Mouse (Mus musculus): ENCODE data around the gene Nuak2. TPM values are rescaled to one million over a fixed set of nuclear protein-coding genes. Genes with fewer than 3 reads are reported as not detected.

Nuak2 gene
- polyA plus RNA-seq, 2 experiments: 1.2 to 2.0 TPM

DNA sequence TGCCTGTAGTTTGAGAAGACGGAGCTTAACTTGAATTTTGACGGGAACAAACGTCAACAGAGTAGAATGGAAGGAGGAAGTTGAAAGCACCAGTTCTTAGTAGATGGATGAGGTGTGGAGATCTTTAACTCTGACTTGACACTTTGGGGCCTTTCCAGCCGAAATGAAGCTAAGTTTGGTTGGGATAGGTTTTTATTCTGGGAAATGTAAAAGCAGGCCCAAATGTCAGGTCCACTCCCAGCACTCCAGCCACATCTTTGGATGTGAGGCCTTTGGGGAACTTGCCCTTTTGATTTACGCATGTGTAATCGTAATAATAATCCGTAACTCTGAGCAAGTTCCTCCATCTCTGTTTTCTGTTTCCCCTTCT lies 684 bp downstream of the Nuak2 start:
- Histone ChIP-seq H3K27me3 (ENCODE audit: control insufficient read depth, insufficient read depth, low read length) (peaks cover 33% of the 10 kb centered on the region), H3K9me3 (ENCODE audit: control insufficient read depth, low read length) (no peaks in the 10 kb centered on the region), H3K36me3 (replicated peaks; ENCODE audit: control insufficient read depth, insufficient read depth, low read depth) (no peaks in the 10 kb centered on the region), H3K4me1 (replicated peaks; ENCODE audit: control insufficient read depth in 2 of 2, insufficient read depth in 2 of 2, low read length in 1 of 2) (peaks cover 0 to 22% of the 10 kb centered on the region in 2 experiments; a peak in 2 of 4 replicates), H3K9ac (replicated peaks) (no peak overlapping the region), H3K4me3 (ENCODE audit: insufficient read depth in 1 of 2, low read depth in 2 of 2, low read length in 2 of 2) (peak overlapping the region; percentile 43 to 55), H3K4me2 (ENCODE audit: low read depth) (peak overlapping the region; percentile 70), H3K27ac (no peak overlapping the region)
- no peak for DNase-seq (ENCODE audit: low read depth in 3 of 3, low spot score in 3 of 3)
- no peak for ATAC-seq (ENCODE audit: insufficient read depth)
- TF ChIP-seq CTCF (IDR thresholded peaks at IDR 0.05; ENCODE audit: low read depth) (no peak), EP300 (IDR thresholded peaks at IDR 0.05; ENCODE audit: low read depth) (no peak)
- 26% methylated on average over 7 of the region's 7 CpGs for WGBS (ENCODE audit: insufficient replicate concordance)

DNA sequence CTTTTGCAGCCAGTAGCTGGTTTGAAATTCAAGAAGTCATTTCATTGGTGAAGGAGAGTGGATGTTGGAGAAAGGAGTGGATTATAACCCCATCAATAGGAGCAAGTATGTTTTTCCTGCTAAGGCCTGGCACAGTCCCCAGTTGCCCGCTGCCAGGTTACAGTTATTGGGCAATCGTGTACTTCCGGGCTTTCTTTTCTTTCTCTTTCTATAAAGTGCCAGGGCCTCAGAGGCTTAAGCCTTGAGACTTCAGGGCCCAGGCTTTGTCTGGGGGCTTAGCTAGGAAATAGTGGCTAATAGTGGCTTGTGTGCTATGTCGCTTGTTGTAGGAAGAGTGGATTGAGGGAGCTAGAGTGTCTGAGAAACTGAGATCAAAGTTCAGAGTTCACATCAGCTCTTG lies 1.5 kb downstream of the Nuak2 start:
- TF ChIP-seq EP300 (IDR thresholded peaks at IDR 0.05; ENCODE audit: low read depth) (no peak), CTCF (IDR thresholded peaks at IDR 0.05; ENCODE audit: low read depth) (no peak)
- H3K36me3 ChIP-seq (replicated peaks; ENCODE audit: control insufficient read depth, insufficient read depth, low read depth): no peaks in the 10 kb centered on the region
- peak overlapping the region in 1 of 2 experiments; percentile 55; a peak in 1 of 4 replicates for H3K4me3 ChIP-seq (ENCODE audit: insufficient read depth in 1 of 2, low read depth in 2 of 2, low read length in 2 of 2)
- DNase-seq (ENCODE audit: low read depth in 3 of 3, low spot score in 3 of 3) (no peak), ATAC-seq (ENCODE audit: insufficient read depth) (no peak)
- peaks cover 33% of the 10 kb centered on the region for H3K27me3 ChIP-seq (ENCODE audit: control insufficient read depth, insufficient read depth, low read length)
- peaks cover 0 to 17% of the 10 kb centered on the region in 2 experiments; a peak in 2 of 4 replicates for H3K4me1 ChIP-seq (replicated peaks; ENCODE audit: control insufficient read depth in 2 of 2, insufficient read depth in 2 of 2, low read length in 1 of 2)
- H3K27ac ChIP-seq: no peak overlapping the region
- no peak overlapping the region for H3K9ac ChIP-seq (replicated peaks)
- peak overlapping the region; percentile 70 for H3K4me2 ChIP-seq (ENCODE audit: low read depth)
- H3K9me3 ChIP-seq (ENCODE audit: control insufficient read depth, low read length): no peaks in the 10 kb centered on the region
- 52% methylated on average over 4 of the region's 4 CpGs for WGBS (ENCODE audit: insufficient replicate concordance)

DNA sequence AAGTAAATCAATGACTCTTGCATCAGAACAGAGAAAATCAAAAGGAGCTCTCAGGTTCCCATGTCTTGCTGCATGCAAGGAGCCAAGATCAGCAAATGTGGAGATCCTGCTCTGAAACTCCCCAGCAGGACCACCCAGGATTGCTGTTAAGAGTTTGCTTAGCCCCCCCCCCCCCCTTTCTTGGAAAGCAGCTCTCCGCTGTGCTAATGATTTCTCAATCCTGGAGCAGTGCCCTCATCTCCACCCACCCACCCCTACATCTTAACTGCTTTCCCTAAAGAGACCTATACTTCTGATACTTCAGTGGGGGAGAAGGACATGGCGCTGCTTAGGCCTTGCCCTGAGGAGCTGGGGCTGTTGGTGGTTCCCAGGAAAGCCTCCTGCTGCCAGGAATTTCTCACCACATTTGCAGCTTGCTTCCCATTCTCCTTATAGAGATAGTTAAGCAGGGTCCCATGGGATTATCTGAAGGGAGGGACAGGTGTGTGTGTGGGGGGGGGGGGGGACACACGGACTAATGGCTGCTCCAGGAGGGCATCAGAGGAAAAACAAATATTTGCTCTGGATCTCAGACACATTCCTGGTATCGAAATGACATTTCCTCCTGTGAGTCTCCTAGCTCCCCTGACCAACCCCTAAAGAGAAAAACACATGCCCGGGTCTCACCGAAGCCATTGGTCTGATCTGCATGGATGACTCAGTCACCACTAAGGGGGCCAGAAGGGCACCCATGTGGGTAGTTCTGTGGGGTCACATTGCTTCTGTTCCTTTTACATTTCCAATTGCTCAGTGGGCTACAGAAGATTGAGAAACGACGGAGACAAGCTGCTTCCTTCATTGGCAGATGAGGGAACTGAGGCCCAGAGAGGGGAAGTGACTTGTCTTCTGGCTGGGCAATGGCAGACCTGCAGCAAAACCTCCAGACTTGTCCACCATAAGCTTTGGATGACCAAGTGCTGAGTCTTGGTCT lies 2.3 kb downstream of the Nuak2 start:
- Histone ChIP-seq H3K27me3 (ENCODE audit: control insufficient read depth, insufficient read depth, low read length) (peaks cover 33% of the 10 kb centered on the region), H3K4me3 (ENCODE audit: insufficient read depth in 1 of 2, low read depth in 2 of 2, low read length in 2 of 2) (no peak overlapping the region; a peak in 1 of 4 replicates), H3K9ac (replicated peaks) (no peak overlapping the region), H3K9me3 (ENCODE audit: control insufficient read depth, low read length) (no peaks in the 10 kb centered on the region), H3K4me1 (replicated peaks; ENCODE audit: control insufficient read depth in 2 of 2, insufficient read depth in 2 of 2, low read length in 1 of 2) (peaks cover 0 to 14% of the 10 kb centered on the region in 2 experiments; a peak in 2 of 4 replicates), H3K27ac (no peak overlapping the region), H3K36me3 (replicated peaks; ENCODE audit: control insufficient read depth, insufficient read depth, low read depth) (no peaks in the 10 kb centered on the region), H3K4me2 (ENCODE audit: low read depth) (peak overlapping the region; percentile 70)
- DNase-seq (ENCODE audit: low read depth in 3 of 3, low spot score in 3 of 3) (no peak), ATAC-seq (ENCODE audit: insufficient read depth) (no peak)
- WGBS (ENCODE audit: insufficient replicate concordance): 32% methylated on average over 8 of the region's 8 CpGs
- TF ChIP-seq CTCF (IDR thresholded peaks at IDR 0.05; ENCODE audit: low read depth): no peak
- no peak for TF ChIP-seq EP300 (IDR thresholded peaks at IDR 0.05; ENCODE audit: low read depth)

DNA sequence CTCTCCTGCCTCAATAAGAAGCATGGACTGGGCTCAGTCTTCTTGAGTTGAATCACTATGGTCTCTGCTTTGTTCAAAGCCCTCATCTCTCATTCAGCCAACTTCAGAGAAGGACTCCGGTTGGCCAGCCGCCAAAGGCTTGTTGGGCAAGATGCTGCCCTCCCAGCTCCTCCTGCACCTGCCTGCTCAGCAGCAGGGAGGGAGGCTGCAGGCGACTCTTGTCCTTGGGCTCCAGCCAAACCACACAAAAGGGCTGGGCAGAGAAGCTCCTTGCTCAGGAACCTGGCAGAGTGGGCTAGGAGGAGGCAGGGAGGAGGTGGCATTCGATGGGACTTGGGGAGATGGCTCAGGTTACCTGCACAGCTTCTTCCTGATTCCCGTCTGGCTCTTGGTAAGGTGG lies 3.3 kb downstream of the Nuak2 start:
- Histone ChIP-seq H3K36me3 (replicated peaks; ENCODE audit: control insufficient read depth, insufficient read depth, low read depth) (no peaks in the 10 kb centered on the region), H3K4me2 (ENCODE audit: low read depth) (no peak overlapping the region), H3K9ac (replicated peaks) (no peak overlapping the region), H3K4me1 (replicated peaks; ENCODE audit: control insufficient read depth in 2 of 2, insufficient read depth in 2 of 2, low read length in 1 of 2) (peaks cover 0 to 14% of the 10 kb centered on the region in 2 experiments; a peak in 2 of 4 replicates), H3K27ac (no peak overlapping the region), H3K4me3 (ENCODE audit: insufficient read depth in 1 of 2, low read depth in 2 of 2, low read length in 2 of 2) (no peak overlapping the region), H3K27me3 (ENCODE audit: control insufficient read depth, insufficient read depth, low read length) (peaks cover 33% of the 10 kb centered on the region), H3K9me3 (ENCODE audit: control insufficient read depth, low read length) (no peaks in the 10 kb centered on the region)
- WGBS (ENCODE audit: insufficient replicate concordance): 46% methylated on average over 5 of the region's 5 CpGs
- TF ChIP-seq CTCF (IDR thresholded peaks at IDR 0.05; ENCODE audit: low read depth) (no peak), EP300 (IDR thresholded peaks at IDR 0.05; ENCODE audit: low read depth) (no peak)
- no peak for ATAC-seq (ENCODE audit: insufficient read depth)
- no peak for DNase-seq (ENCODE audit: low read depth in 3 of 3, low spot score in 3 of 3)
